Mouse (Mus musculus): Measurements from ENCODE around the gene Mdn1.

Mdn1 gene

GRCm38 (mm10) chr4:32787110-32787509 is 130.2 kb downstream of the Mdn1 start:
- in situ Hi-C loops (cut with MboI): no loop called here

GRCm38 (mm10) chr4:32789020-32789419 is 132.1 kb downstream of the Mdn1 start:
- in situ Hi-C loops (cut with MboI): no loop called here

- in situ Hi-C loops (cut with MboI): no loop called here
These were observed 142.1 kb downstream of the Mdn1 start for GRCm38 (mm10) chr4:32798976-32799375.

- in situ Hi-C loops (cut with MboI): no loop called here
These were observed 143.2 kb downstream of the Mdn1 start, which contains the start of gene Lyrm2 for GRCm38 (mm10) chr4:32799966-32800576. TSS of gene Lyrm2 (plus strand) at chr4:32800253.

GRCm38 (mm10) chr4:32800577-32801170 is 143.8 kb downstream of the Mdn1 start:
- in situ Hi-C loops (cut with MboI): no loop called here

GRCm38 (mm10) chr4:32817478-32817877 is 160.6 kb downstream of the Mdn1 start:
- in situ Hi-C loops (cut with MboI): no loop called here

- in situ Hi-C loops (cut with MboI): no loop called here
These were observed 163.8 kb downstream of the Mdn1 start for GRCm38 (mm10) chr4:32820676-32821075.

GRCm38 (mm10) chr4:32824254-32824653 is 167.3 kb downstream of the Mdn1 start:
- in situ Hi-C loops (cut with MboI): no loop called here
